Mouse (Mus musculus) stomach, embryonic 15.5 days (tissue): ENCODE results near the gene Ccr5. TPM values are rescaled to one million over a fixed set of nuclear protein-coding genes. Genes with fewer than 3 reads are reported as not detected.
"Not testable (repeated sequence)": the region's sequence is repeated elsewhere in the genome, so short reads cannot be mapped to it uniquely, and the experiment has no call there.

ENCODE experiments used
- ATAC-seq: fragments of 200-750 bp; cut with Nextera tagmentation; 2 replicates; pipeline ENCODE4 v1.8.0; 2017; ENCODE audit warnings: low read depth, moderate number of reproducible peaks, moderate TSS enrichment; ENCODE audit not compliant: insufficient read depth, low FRiP score
- H3K27ac ChIP-seq: fragments of 300-500 bp; sonication (generic); 2 replicates; pipeline ENCODE4 v1.5.1; 2015; ENCODE audit warnings: mild to moderate bottlenecking, inconsistent platforms
- H3K27me3 ChIP-seq: fragments of 300-500 bp; sonication (generic); replicated peaks from 2 replicates; pipeline ENCODE4 v1.6.1; 2015; ENCODE audit warnings: inconsistent platforms
- H3K36me3 ChIP-seq: fragments of 300-500 bp; sonication (generic); 2 replicates; pipeline ENCODE4 v1.6.1; 2015; ENCODE audit warnings: inconsistent platforms
- H3K4me1 ChIP-seq: fragments of 300-500 bp; sonication (generic); 2 replicates; pipeline ENCODE4 v1.6.1; 2015; ENCODE audit warnings: inconsistent platforms
- H3K4me2 ChIP-seq: fragments of 300-500 bp; sonication (generic); 2 replicates; pipeline ENCODE4 v1.6.1; 2015; ENCODE audit warnings: mild to moderate bottlenecking, inconsistent platforms
- H3K4me3 ChIP-seq: fragments of 300-500 bp; sonication (generic); replicated peaks from 2 replicates; pipeline ENCODE4 v1.5.1; 2015; ENCODE audit warnings: inconsistent platforms
- H3K9ac ChIP-seq: fragments of 300-500 bp; sonication (generic); 2 replicates; pipeline ENCODE4 v1.6.1; 2015; ENCODE audit warnings: inconsistent platforms
- H3K9me3 ChIP-seq: fragments of 300-500 bp; sonication (generic); 2 replicates; pipeline ENCODE4 v1.6.1; 2016; ENCODE audit warnings: inconsistent platforms
- WGBS: fragments of 180-500 bp; shearing (Covaris S2); methylation state at CpG from one replicate; pipeline ENCODE4 v1.1.7; 2015; 5-methylcytosine and 5-hydroxymethylcytosine counted together
- polyA plus RNA-seq: library from polyadenylated mRNA; unstranded; fragments of >200 nt; fragmentation: Nextera tagmentation; extraction: Ambion mirVana; gene quantifications from 2 replicates; pipeline ENCODE4 v1.2.1, GENCODE M21; 2015

The Ccr5 gene
- polyA plus RNA-seq, 1 experiment from 2014 or later, result 1.9 TPM

DNA sequence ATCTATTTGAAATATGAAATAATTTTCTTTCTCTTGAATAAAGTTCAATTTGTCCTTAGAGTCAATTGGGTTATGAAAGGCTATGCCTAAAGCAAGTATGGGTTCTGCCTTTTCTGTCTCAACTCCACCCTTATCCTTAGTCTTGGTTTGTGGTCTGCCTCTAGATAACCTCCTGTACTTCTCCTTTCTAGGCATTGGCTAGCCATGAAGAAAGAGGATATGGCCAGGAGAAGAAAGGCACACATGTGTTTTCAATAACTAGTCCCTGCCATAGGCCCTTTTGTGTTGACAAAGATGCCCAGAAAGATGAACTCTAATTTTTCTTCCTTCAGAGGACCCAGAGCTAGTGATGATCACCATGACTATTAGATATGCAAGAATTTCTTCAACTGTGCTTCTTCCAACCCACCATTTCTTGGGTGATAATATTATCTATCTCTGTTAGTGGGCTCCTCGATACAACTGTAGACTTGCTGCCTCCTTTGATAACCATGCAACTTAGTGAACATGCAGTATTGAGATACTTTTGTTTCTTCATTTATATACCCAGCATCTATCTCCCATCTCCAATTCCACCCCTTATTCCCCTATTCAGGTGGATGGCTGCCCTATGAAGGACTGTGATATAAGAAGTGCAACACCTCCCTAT is 8.6 kb upstream of the Ccr5 start:
- peak; percentile 50; the same call in 1 of the 2 replicates for ATAC-seq
- H3K9me3 ChIP-seq, result no peaks in the 10 kb centered on the region
- H3K4me2 ChIP-seq, result no peak overlapping the region
- H3K4me1 ChIP-seq, result no peaks in the 10 kb centered on the region
- H3K36me3 ChIP-seq, result no peaks in the 10 kb centered on the region
- no peak overlapping the region for H3K9ac ChIP-seq
- no peak overlapping the region for H3K4me3 ChIP-seq
- no peaks in the 10 kb centered on the region for H3K27me3 ChIP-seq
- WGBS, result 94% methylated on average over 1 of the region's 1 CpGs
- H3K27ac ChIP-seq, result no peak overlapping the region

DNA sequence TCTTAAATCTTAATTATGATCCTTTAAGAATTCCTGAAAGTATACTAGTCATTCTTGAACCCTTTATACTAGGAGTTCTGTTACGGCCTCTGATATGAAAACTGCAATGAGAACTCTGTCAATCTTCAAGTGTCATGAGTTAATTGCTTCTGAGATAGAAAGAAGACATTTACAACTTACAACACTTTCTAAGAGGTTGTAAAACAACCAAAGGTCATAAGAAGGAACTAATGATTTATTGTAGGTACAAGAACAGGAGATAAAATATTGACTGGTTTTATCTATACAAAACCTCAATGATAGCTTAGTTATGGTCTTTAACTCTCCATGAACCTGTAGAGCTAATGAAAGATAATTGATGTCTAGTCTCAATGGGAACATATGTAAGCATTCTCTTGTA is 7.6 kb upstream of the Ccr5 start:
- ATAC-seq, result no peak

DNA sequence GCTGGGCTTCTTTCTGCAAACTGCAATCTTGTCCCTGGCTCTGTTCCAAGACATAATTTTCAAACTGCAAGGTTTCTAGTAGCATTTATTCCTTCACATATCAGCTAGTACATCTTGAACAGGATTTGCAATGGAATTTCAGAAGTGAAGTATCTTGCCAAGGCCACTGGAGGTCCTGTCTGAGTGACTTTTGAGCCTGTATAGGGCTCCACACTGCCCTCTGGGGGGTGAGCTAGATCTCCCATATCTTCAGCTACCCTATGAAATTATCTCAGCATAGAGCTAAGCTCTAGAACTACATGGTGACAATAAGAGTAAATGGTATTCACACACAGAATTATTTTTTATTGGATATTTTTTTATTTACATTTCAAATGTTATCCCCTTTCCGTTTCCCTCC is 2.9 kb upstream of the Ccr5 start:
- no peak overlapping the region for H3K4me3 ChIP-seq
- no peaks in the 10 kb centered on the region for H3K4me1 ChIP-seq
- no peaks in the 10 kb centered on the region for H3K36me3 ChIP-seq
- H3K27ac ChIP-seq, result no peak overlapping the region
- 90% methylated on average over 1 of the region's 1 CpGs for WGBS
- H3K4me2 ChIP-seq, result no peak overlapping the region
- no peak overlapping the region for H3K9ac ChIP-seq
- H3K9me3 ChIP-seq, result no peaks in the 10 kb centered on the region
- ATAC-seq, result no peak
- H3K27me3 ChIP-seq, result no peaks in the 10 kb centered on the region

More for the DNA sequence above, 7.6 kb upstream of the Ccr5 start:
- H3K36me3 ChIP-seq, result no peaks in the 10 kb centered on the region
- no peak overlapping the region for H3K4me2 ChIP-seq
- no peak overlapping the region for H3K4me3 ChIP-seq
- no peaks in the 10 kb centered on the region for H3K9me3 ChIP-seq
- 68% methylated on average over 1 of the region's 1 CpGs for WGBS
- no peak overlapping the region for H3K27ac ChIP-seq
- no peak overlapping the region for H3K9ac ChIP-seq
- no peaks in the 10 kb centered on the region for H3K27me3 ChIP-seq
- H3K4me1 ChIP-seq, result no peaks in the 10 kb centered on the region

DNA sequence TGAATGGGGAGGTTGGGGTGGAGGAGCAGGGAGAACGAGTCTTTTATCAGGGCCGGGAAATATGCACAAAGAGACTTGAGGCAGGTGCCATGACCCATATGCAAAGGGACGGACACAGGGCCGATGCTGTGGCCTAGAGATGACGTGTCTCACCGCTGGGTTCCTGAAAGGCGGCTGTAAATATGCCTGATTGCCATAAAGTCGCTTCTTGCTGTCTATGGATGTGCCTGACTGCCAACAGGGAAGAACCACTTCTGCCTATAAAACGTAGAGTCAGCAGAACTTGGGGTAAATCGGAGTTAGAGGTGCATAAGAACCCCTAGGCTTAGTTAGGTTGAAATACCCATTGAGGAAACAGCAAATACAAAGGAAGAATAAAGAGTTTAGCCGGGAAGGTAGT is 4.2 kb downstream of the Ccr5 start:
- no peaks in the 10 kb centered on the region for H3K27me3 ChIP-seq
- ATAC-seq, result no peak

DNA sequence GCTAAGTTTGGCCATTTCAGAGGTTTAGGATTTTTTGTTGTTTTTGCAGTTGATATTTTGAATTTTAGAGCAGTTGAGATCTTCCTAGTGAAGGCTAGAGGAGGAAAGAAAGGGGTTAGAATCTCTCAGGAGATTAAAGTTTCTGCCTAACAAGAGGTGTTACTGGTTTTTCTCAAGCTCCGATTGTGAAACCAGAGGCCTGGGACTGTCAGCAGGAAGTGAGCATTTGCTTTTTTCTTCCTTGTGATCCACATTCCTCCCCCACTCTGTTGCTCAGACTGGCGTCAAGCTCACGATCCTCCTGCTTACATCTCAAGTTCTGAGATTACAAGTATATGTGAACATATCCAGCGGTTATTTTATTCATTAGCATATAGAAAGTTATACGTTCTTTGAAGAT is 5.0 kb downstream of the Ccr5 start:
- H3K9me3 ChIP-seq, result no peaks in the 10 kb centered on the region
- no peak overlapping the region for H3K4me3 ChIP-seq
- no peaks in the 10 kb centered on the region for H3K27me3 ChIP-seq
- peak overlapping the region; percentile 55 for H3K27ac ChIP-seq
- H3K36me3 ChIP-seq, result no peaks in the 10 kb centered on the region
- H3K4me1 ChIP-seq, result no peaks in the 10 kb centered on the region
- 29% methylated on average over 5 of the region's 5 CpGs for WGBS
- ATAC-seq, result no peak
- no peak overlapping the region for H3K4me2 ChIP-seq
- H3K9ac ChIP-seq, result no peak overlapping the region

More for the DNA sequence above, 4.2 kb downstream of the Ccr5 start:
- Histone ChIP-seq H3K4me3 (no peak overlapping the region), H3K9me3 (no peaks in the 10 kb centered on the region), H3K27ac (no peak overlapping the region), H3K4me1 (no peaks in the 10 kb centered on the region), H3K4me2 (no peak overlapping the region), H3K36me3 (no peaks in the 10 kb centered on the region), H3K9ac (no peak overlapping the region)
- 77% methylated on average over 11 of the region's 11 CpGs for WGBS

DNA sequence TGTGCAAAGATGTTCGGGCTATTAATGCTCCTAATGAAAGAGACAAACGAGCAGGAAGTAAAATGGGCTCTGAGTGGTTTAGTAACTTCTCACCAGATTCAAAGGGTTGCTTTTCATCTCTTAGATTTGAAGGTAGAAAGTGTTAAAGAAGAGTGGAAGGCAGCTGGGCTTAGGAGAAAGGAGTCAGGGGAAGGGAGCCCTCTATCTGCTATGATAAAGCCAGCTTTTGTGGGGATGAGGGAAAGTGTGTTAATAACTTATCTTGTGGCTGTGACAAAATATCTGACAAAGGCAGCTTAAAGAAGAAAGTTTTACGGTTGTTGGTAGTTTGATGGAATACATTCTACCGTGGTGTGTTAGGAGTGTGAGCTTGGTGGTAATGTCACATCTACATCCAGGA is 6.1 kb downstream of the Ccr5 start:
- 0 out of 2 replicates have a peak overlapping the region, but pooled peaks have one; percentile 44 for H3K27ac ChIP-seq
- ATAC-seq, result no peak
- 27% methylated on average over 4 of the region's 4 CpGs for WGBS
- H3K36me3 ChIP-seq, result no peaks in the 10 kb centered on the region
- H3K4me1 ChIP-seq, result no peaks in the 10 kb centered on the region
- H3K4me2 ChIP-seq, result no peak overlapping the region
- H3K4me3 ChIP-seq, result no peak overlapping the region
- H3K9me3 ChIP-seq, result no peaks in the 10 kb centered on the region
- no peak overlapping the region for H3K9ac ChIP-seq
- no peaks in the 10 kb centered on the region for H3K27me3 ChIP-seq

DNA sequence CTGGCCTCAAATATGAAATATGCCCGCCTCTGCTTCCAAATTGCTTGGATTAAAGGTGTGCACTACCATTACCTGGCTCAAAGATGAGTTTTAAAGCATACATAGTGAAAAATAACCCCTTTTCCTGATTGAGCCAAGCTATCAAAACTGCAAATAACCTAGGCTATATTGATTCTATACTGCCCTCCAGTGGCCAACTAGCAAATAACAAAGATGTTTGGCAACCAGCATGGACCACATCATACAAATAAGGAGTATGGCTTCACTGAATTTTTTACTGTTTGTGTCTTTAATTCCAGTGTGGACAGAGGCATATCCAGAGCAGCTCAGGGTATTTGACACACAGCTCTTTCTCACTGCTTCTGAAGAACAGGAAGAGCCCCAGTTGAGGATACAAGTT is 7.0 kb downstream of the Ccr5 start:
- no peak for ATAC-seq
- H3K4me2 ChIP-seq, result no peak overlapping the region
- WGBS, result 0% methylated on average over 1 of the region's 1 CpGs
- H3K36me3 ChIP-seq, result no peaks in the 10 kb centered on the region
- no peaks in the 10 kb centered on the region for H3K4me1 ChIP-seq
- no peaks in the 10 kb centered on the region for H3K27me3 ChIP-seq
- H3K9ac ChIP-seq, result no peak overlapping the region
- H3K4me3 ChIP-seq, result no peak overlapping the region
- H3K27ac ChIP-seq, result no peak overlapping the region
- H3K9me3 ChIP-seq, result no peaks in the 10 kb centered on the region

DNA sequence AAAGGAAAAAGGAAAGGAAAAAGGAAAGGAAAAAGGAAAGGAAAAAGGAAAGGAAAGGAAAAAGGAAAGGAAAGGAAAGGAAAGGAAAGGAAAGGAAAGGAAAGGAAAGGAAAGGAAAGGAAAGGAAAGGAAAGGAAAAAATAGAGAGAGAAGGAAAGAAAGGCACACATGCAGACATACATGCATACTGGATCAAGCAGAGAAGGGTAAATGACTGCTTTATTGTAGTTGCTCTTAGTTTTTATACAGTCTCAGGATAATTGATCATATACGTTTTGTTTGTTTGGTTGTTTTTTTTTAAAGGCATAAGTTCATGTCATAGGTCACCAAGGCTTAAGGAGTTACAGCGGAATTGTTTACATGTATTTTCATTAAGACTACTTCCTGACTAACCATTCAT is 11.6 kb downstream of the Ccr5 start:
- not testable (repeated sequence) for H3K4me1 ChIP-seq, H3K36me3 ChIP-seq, H3K4me2 ChIP-seq, H3K27me3 ChIP-seq, H3K9ac ChIP-seq, H3K4me3 ChIP-seq, ATAC-seq, H3K27ac ChIP-seq, H3K9me3 ChIP-seq
- 65% methylated on average over 2 of the region's 2 CpGs for WGBS

DNA sequence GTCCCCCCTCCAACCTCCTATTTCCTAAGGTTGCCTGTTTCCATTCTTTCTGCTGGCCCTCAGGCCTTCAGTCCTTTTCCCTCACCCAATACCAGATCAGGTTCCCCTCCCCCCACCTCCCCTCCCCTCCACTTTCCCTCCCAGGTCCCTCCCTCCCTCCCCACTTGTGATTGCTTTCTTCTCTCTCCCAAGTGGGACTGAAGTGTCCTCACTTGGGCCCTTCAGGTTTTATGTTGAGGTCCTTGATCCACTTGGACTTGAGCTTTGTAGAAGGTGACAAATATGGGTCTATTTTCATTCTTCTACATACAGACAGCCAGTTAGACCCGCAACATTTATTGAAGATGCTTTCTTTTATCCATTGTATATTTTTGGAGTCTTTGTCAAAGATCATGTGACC is 13.6 kb downstream of the Ccr5 start:
- not testable (repeated sequence) for H3K27me3 ChIP-seq, H3K9me3 ChIP-seq, H3K4me3 ChIP-seq, H3K4me1 ChIP-seq, H3K9ac ChIP-seq, H3K27ac ChIP-seq, H3K36me3 ChIP-seq, H3K4me2 ChIP-seq, ATAC-seq
- WGBS, result 93% methylated on average over 1 of the region's 1 CpGs

DNA sequence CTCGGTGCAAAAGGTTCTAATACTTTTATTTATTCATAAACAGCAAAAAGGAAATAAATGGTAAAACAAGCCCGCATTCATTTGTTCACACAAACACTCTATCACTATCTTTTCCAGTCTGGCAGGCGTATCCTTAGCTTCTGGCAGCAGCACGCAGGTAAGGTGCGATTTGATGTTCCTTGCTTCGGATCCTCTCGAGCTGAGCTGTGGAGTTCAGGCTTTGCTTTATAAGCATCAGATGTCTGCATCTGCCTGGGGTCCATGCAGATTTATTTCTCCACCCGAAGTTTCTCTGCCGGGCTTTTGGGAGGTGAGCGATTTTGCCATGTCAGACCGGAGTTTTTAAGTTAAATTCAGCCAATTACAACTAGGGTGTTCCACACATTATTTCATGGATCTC is 16.3 kb downstream of the Ccr5 start:
- H3K4me3 ChIP-seq, result no peak overlapping the region
- no peak overlapping the region for H3K4me2 ChIP-seq
- no peaks in the 10 kb centered on the region for H3K4me1 ChIP-seq
- no peaks in the 10 kb centered on the region for H3K36me3 ChIP-seq
- H3K9me3 ChIP-seq, result no peaks in the 10 kb centered on the region
- no peak for ATAC-seq
- no peaks in the 10 kb centered on the region for H3K27me3 ChIP-seq
- H3K9ac ChIP-seq, result no peak overlapping the region
- no peak overlapping the region for H3K27ac ChIP-seq
- WGBS, result 54% methylated on average over 11 of the region's 11 CpGs

DNA sequence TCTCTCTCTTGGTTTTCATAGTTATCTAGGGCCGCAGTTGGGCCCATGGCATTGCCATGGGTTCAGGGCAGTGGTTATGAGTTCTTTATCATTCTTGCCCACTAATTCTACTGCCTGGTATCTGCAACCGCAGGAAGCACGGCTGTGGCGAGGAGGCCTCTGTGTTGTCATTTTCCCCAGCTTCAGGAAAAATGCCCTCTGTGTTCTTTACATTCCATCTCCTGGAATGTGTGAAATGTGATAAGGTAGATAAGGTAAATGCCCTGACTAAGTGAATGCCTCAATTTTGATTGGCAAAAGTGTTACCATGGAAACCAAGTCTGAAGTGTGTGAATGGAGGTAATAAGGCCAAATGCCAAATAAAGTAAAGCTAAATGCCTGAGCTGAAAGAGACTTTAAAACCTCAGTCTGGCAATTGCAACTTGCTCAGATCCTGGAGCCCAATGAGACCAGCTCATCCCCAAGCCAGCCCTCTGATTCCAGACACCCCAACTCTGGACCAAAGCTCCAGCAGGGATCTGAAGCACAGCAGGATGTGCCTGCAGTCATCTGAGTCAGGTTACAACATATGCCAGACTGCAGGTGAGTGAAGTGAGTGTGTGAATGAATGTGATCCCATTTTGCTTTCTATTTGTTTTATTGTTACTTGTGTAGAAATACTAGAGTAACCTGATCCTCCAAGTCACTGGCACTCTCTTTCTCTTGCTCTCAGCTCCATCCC is 16.9 kb downstream of the Ccr5 start:
- WGBS, result 30% methylated on average over 4 of the region's 4 CpGs
- Histone ChIP-seq H3K4me3 (no peak overlapping the region), H3K9ac (no peak overlapping the region), H3K27ac (no peak overlapping the region), H3K36me3 (no peaks in the 10 kb centered on the region), H3K4me2 (no peak overlapping the region), H3K4me1 (no peaks in the 10 kb centered on the region), H3K9me3 (no peaks in the 10 kb centered on the region), H3K27me3 (no peaks in the 10 kb centered on the region)
- peak; percentile 91 for ATAC-seq

DNA sequence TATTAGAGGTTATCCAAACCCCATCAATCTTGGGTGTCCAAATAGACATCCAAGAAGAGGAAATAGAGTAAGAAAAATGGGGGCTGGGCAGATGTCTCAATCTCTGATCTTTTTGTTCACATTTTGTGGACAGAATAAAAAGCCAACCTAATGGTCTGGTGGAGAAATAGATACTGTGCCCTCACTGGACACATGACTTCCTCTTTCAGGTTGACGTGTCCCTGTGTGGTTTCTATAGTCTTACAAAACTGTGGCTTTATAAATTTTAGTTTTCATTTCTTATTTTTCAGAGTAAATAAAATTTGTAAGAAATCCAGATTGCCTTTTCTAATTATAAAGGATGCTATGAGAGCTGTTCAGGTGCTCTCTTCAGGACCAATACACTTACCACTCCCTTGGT is 22.3 kb downstream of the Ccr5 start:
- Histone ChIP-seq H3K36me3 (no peaks in the 10 kb centered on the region), H3K27ac (no peak overlapping the region), H3K4me3 (no peak overlapping the region), H3K4me2 (no peak overlapping the region), H3K9ac (no peak overlapping the region), H3K9me3 (no peaks in the 10 kb centered on the region), H3K27me3 (no peaks in the 10 kb centered on the region), H3K4me1 (no peaks in the 10 kb centered on the region)
- 67% methylated on average over 1 of the region's 1 CpGs for WGBS
- ATAC-seq, result no peak
